Mouse (Mus musculus) kidney, postnatal 0 days (tissue): Measurements from ENCODE around the gene Klhdc8a. TPM values are rescaled to one million over a fixed set of nuclear protein-coding genes. Genes with fewer than 3 reads are reported as not detected.
"Not testable (repeated sequence)": the region's sequence is repeated elsewhere in the genome, so short reads cannot be mapped to it uniquely, and the experiment has no call there.

Source experiments
- ATAC-seq: fragments of 200-750 bp; cut with Nextera tagmentation; replicated peaks from 2 replicates; pipeline ENCODE4 v1.8.0; 2017; ENCODE audit warnings: low read depth, moderate number of reproducible peaks, moderate TSS enrichment, moderate library complexity; ENCODE audit not compliant: low FRiP score
- DNase-seq: peaks from one replicate; pipeline ENCODE4 v3.0.0-alpha.2; 2016; ENCODE audit warnings: low spot score
- H3K27ac ChIP-seq: fragments of 300-500 bp; sonication (generic); 2 replicates; pipeline ENCODE4 v1.5.1; 2014; ENCODE audit warnings: mild to moderate bottlenecking
- H3K27me3 ChIP-seq: fragments of 300-500 bp; sonication (generic); 2 replicates; pipeline ENCODE4 v1.6.1; 2014; ENCODE audit warnings: low read length, mixed read lengths; ENCODE audit not compliant: insufficient read depth
- H3K36me3 ChIP-seq: fragments of 300-500 bp; sonication (generic); 2 replicates; pipeline ENCODE4 v1.6.1; 2014; ENCODE audit warnings: low read length, mixed read lengths; ENCODE audit not compliant: insufficient read depth
- H3K4me1 ChIP-seq: fragments of 300-500 bp; sonication (generic); replicated peaks from 2 replicates; pipeline ENCODE4 v1.6.1; 2014; ENCODE audit warnings: antibody characterized with exemption, low read length, mixed read lengths; ENCODE audit not compliant: insufficient read depth
- H3K4me2 ChIP-seq: fragments of 300-500 bp; sonication (generic); 2 replicates; pipeline ENCODE4 v1.6.1; 2014; ENCODE audit warnings: mild to moderate bottlenecking, low read length, moderate library complexity, mixed read lengths
- H3K4me3 ChIP-seq: fragments of 300-500 bp; sonication (generic); replicated peaks from 2 replicates; pipeline ENCODE4 v1.5.1; 2014; ENCODE audit warnings: low read depth, low read length
- H3K9ac ChIP-seq: fragments of 300-500 bp; sonication (generic); 2 replicates; pipeline ENCODE4 v1.6.1; 2014; ENCODE audit warnings: low read depth, low read length
- H3K9me3 ChIP-seq: fragments of 300-500 bp; sonication (generic); replicated peaks from 2 replicates; pipeline ENCODE4 v1.6.1; 2016; ENCODE audit warnings: low read length, inconsistent platforms, mixed read lengths
- CTCF ChIP-seq: IDR thresholded peaks from 2 replicates; pipeline ENCODE4 v1.5.1; 2016; ENCODE audit warnings: antibody characterized with exemption, low read depth, mild to moderate bottlenecking, moderate library complexity
- WGBS: fragments of 180-500 bp; shearing (Covaris S2); extraction: QIAGEN DNeasy Blood & Tissue Kit; methylation state at CpG from one replicate; pipeline ENCODE4 v1.1.7; 2014; 5-methylcytosine and 5-hydroxymethylcytosine counted together
- polyA plus RNA-seq: library from polyadenylated mRNA; unstranded; fragments of >200 nt; fragmentation: Nextera tagmentation; extraction: Ambion mirVana; gene quantifications from 2 replicates; pipeline ENCODE4 v1.2.1, GENCODE M21; 2015

Gene Klhdc8a
- polyA plus RNA-seq, 1 experiment from 2014 or later: 5.0 TPM

- H3K4me1 ChIP-seq: 0 out of 2 replicates have a peak, but pooled peaks cover 13% of the 10 kb centered on the region
- H3K9ac ChIP-seq: no peak overlapping the region
- H3K4me3 ChIP-seq: no peak overlapping the region
- no peaks in the 10 kb centered on the region for H3K9me3 ChIP-seq
- DNase-seq: no peak
- H3K27ac ChIP-seq: no peak overlapping the region
- no peak overlapping the region for H3K4me2 ChIP-seq
- no peaks in the 10 kb centered on the region for H3K36me3 ChIP-seq
- 88% methylated on average over 2 of the region's 2 CpGs for WGBS
- no peak for ATAC-seq
- TF ChIP-seq CTCF: no peak
- H3K27me3 ChIP-seq: no peaks in the 10 kb centered on the region
Observed at GRCm38 (mm10) chr1:132343191-132343590, 44.8 kb downstream of the Klhdc8a start.

- Histone ChIP-seq H3K4me2 (no peak overlapping the region), H3K9ac (no peak overlapping the region), H3K36me3 (no peaks in the 10 kb centered on the region), H3K27ac (no peak overlapping the region), H3K4me3 (no peak overlapping the region), H3K27me3 (no peaks in the 10 kb centered on the region), H3K9me3 (no peaks in the 10 kb centered on the region), H3K4me1 (0 out of 2 replicates have a peak, but pooled peaks cover 13% of the 10 kb centered on the region)
- DNase-seq (no peak), ATAC-seq (no peak)
- WGBS: 68% methylated on average over 1 of the region's 1 CpGs
- no peak for TF ChIP-seq CTCF
Observed at GRCm38 (mm10) chr1:132343656-132344055, 45.2 kb downstream of the Klhdc8a start.

DNA sequence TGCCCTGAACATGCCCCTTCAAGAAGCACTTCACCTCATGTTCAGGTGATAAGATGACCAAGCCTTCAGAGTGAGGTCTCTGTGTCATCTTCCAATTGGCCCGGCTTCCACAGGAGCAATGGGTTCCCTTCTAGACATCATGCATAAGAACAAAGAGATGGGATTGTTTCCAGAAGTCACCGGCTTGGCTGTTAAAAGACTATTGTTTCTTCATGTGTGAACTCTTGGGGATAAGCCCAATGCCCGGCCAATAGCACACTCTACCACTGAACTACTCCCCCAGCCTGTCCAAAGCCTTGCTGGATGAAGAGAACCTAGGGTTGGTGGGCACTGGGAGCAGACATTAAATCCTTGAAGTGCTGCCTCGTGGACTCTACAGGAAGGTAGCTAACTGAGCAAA is 47.1 kb downstream of the Klhdc8a start:
- no peak for DNase-seq
- Histone ChIP-seq H3K27ac (peak overlapping the region; percentile 67; the same call in 1 of the 2 replicates), H3K4me1 (0 out of 2 replicates have a peak, but pooled peaks cover 13% of the 10 kb centered on the region), H3K9me3 (no peaks in the 10 kb centered on the region), H3K36me3 (no peaks in the 10 kb centered on the region), H3K4me3 (no peak overlapping the region), H3K27me3 (no peaks in the 10 kb centered on the region), H3K4me2 (no peak overlapping the region), H3K9ac (no peak overlapping the region)
- 88% methylated on average over 4 of the region's 4 CpGs for WGBS
- no peak for TF ChIP-seq CTCF
- no peak for ATAC-seq

- no peak for TF ChIP-seq CTCF
- peak overlapping the region; percentile 67 for H3K27ac ChIP-seq
- peak; percentile 82; the same call in 1 of the 2 replicates for ATAC-seq
- 46% methylated on average over 12 of the region's 12 CpGs for WGBS
- H3K9ac ChIP-seq: no peak overlapping the region
- no peaks in the 10 kb centered on the region for H3K9me3 ChIP-seq
- H3K4me2 ChIP-seq: no peak overlapping the region
- H3K4me3 ChIP-seq: no peak overlapping the region
- H3K27me3 ChIP-seq: no peaks in the 10 kb centered on the region
- H3K4me1 ChIP-seq: 0 out of 2 replicates have a peak, but pooled peaks cover 13% of the 10 kb centered on the region
- no peaks in the 10 kb centered on the region for H3K36me3 ChIP-seq
- DNase-seq: peak; percentile 74
Observed at GRCm38 (mm10) chr1:132346134-132346851, 47.9 kb downstream of the Klhdc8a start.

DNA sequence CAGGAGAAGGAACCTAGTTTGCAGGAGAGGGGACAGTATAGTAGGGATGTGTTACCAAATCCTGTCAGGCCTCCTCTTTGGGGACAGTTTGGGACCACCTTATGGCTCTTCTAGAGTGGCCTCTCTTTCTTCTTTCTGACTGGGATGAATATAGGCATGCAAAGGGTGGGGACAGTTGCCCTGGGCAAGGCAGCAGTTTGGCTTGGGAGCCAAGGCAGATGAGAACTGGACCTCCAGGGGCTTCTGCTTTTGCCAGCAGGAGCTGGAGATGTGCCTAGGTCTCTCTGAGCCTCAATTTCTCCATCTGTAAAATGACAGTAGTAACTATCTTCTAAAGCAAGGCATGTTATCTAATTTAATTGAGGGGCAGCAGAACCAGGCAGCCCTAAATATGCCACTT is 48.5 kb downstream of the Klhdc8a start:
- no peaks in the 10 kb centered on the region for H3K36me3 ChIP-seq
- DNase-seq (no peak), ATAC-seq (no peak)
- 0 out of 2 replicates have a peak, but pooled peaks cover 11% of the 10 kb centered on the region for H3K4me1 ChIP-seq
- no peak for TF ChIP-seq CTCF
- H3K27ac ChIP-seq: peak overlapping the region; percentile 67; the same call in 1 of the 2 replicates
- no peak overlapping the region for H3K4me2 ChIP-seq
- no peak overlapping the region for H3K9ac ChIP-seq
- no peak overlapping the region for H3K4me3 ChIP-seq
- H3K9me3 ChIP-seq: no peaks in the 10 kb centered on the region
- no peaks in the 10 kb centered on the region for H3K27me3 ChIP-seq

DNA sequence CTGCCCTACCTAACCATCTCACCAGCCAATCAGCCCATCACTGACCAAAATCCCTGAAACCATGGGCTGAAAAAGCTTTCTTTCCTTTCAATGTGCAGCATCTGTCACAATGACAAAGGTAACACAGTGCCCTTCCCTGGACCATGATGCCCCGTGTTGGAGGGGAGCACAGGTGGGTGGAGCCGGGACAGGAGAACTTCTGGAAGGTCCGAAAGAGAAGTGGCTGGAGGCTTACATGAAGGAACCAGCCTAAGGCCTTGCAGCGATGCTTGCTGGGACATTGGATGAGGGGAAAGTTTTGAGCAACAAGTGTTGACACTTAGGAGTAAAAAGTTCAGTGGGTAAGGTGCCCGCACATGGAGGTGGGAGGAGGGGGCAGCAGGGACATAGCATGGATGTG is 50.0 kb downstream of the Klhdc8a start:
- no peaks in the 10 kb centered on the region for H3K9me3 ChIP-seq
- peaks cover 11% of the 10 kb centered on the region; the same call in 1 of the 2 replicates for H3K4me1 ChIP-seq
- no peaks in the 10 kb centered on the region for H3K36me3 ChIP-seq
- no peak overlapping the region for H3K27ac ChIP-seq
- no peak overlapping the region for H3K4me2 ChIP-seq
- H3K27me3 ChIP-seq: no peaks in the 10 kb centered on the region
- 79% methylated on average over 5 of the region's 5 CpGs for WGBS
- no peak overlapping the region for H3K9ac ChIP-seq
- no peak for TF ChIP-seq CTCF
- DNase-seq: no peak
- ATAC-seq: no peak
- H3K4me3 ChIP-seq: no peak overlapping the region

DNA sequence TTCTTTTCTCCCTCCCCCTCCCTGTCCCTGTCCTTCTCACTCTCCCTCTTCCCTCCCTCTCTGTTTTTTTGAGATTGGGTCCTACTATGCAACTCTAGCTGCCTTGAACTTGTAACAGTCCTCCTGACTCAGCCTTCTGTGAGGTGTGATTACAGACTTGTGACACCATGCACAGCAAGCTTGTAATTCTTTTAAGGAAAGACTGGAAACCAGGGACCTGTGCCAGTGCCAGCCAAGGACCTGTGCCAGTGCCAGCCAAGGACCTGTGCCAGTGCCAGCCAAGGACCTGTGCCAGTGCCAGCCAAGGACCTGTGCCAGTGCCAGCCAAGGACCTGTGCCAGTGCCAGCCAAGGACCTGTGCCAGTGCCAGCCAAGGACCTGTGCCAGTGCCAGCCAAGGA is 50.6 kb downstream of the Klhdc8a start:
- peaks cover 15% of the 10 kb centered on the region; the same call in 1 of the 2 replicates for H3K4me1 ChIP-seq
- ATAC-seq, DNase-seq: not testable (repeated sequence)

DNA sequence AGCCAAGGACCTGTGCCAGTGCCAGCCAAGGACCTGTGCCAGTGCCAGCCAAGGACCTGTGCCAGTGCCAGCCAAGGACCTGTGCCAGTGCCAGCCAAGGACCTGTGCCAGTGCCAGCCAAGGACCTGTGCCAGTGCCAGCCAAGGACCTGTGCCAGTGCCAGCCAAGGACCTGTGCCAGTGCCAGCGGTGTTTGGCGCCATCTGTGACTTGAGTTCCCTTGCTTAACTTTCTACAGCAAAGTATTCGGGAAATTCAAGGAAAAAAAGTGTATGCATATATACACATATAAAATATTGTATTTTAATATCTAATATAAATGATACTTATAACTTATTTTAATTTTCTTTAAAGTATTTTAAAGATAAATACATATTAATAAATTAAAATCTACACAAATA is 51.2 kb downstream of the Klhdc8a start:
- ATAC-seq, H3K27me3 ChIP-seq, H3K27ac ChIP-seq, H3K36me3 ChIP-seq, H3K4me2 ChIP-seq, H3K9ac ChIP-seq, H3K9me3 ChIP-seq, DNase-seq, H3K4me3 ChIP-seq: not testable (repeated sequence)
- H3K4me1 ChIP-seq: peaks cover 15% of the 10 kb centered on the region; the same call in 1 of the 2 replicates
- WGBS: 93% methylated on average over 3 of the region's 3 CpGs

More for the DNA sequence above, 50.6 kb downstream of the Klhdc8a start:
- not testable (repeated sequence) for H3K9me3 ChIP-seq, H3K36me3 ChIP-seq, H3K9ac ChIP-seq, H3K4me2 ChIP-seq, H3K4me3 ChIP-seq, H3K27ac ChIP-seq, H3K27me3 ChIP-seq
